Mouse (Mus musculus) myocyte (in vitro differentiated cells): ENCODE results near the gene Srms. TPM values are rescaled to one million over a fixed set of nuclear protein-coding genes. Genes with fewer than 3 reads are reported as not detected.

ENCODE experiments used
- H3K27me3 ChIP-seq: one replicate; pipeline ENCODE4 v1.6.1; 2011; ENCODE audit not compliant: control insufficient read depth, insufficient read depth, insufficient read length
- H3K36me3 ChIP-seq: one replicate; pipeline ENCODE4 v1.6.1; 2011; ENCODE audit not compliant: control insufficient read depth, insufficient read depth
- H3K4me2 ChIP-seq: one replicate; pipeline ENCODE4 v1.6.1; 2011; ENCODE audit warnings: low read depth, control low read depth
- H3K4me3 ChIP-seq: one replicate; pipeline ENCODE4 v1.5.1; 2011; ENCODE audit warnings: mild to moderate bottlenecking, control low read depth, moderate library complexity
- H3K79me2 ChIP-seq: one replicate; pipeline ENCODE4 v1.6.1; 2011; ENCODE audit not compliant: control insufficient read depth, insufficient read depth
- H3ac ChIP-seq: one replicate; pipeline ENCODE4 v1.6.1; 2011; ENCODE audit not compliant: control insufficient read depth, insufficient read length
- CEBPB ChIP-seq: IDR thresholded peaks from 2 replicates; pipeline ENCODE4 v1.6.1; 2011; ENCODE audit warnings: mild to moderate bottlenecking, moderate library complexity; ENCODE audit not compliant: poor library complexity, insufficient read depth, severe bottlenecking
- E2F4 ChIP-seq: IDR thresholded peaks from one replicate; pipeline ENCODE4 v1.6.1; 2011; ENCODE audit warnings: mild to moderate bottlenecking, control low read depth, moderate library complexity; ENCODE audit not compliant: insufficient read depth
- MAX ChIP-seq: IDR thresholded peaks from one replicate; pipeline ENCODE4 v1.6.1; 2011; ENCODE audit warnings: low read depth, mild to moderate bottlenecking, control low read depth
- MYOD1 ChIP-seq, 3 experiments: IDR thresholded peaks; one replicate each; pipeline ENCODE4 v1.6.1; 2011; ENCODE audit warnings: control low read depth in 2 of 3, low read depth in 2 of 3, mild to moderate bottlenecking in 2 of 3, moderate library complexity in 1 of 3; ENCODE audit not compliant: insufficient read length in 2 of 3, control insufficient read depth in 1 of 3
- MYOG ChIP-seq, 3 experiments: IDR thresholded peaks; one replicate each; pipeline ENCODE4 v1.6.1; 2011; ENCODE audit warnings: control low read depth in 2 of 3, low read depth in 2 of 3, mild to moderate bottlenecking in 2 of 3; ENCODE audit not compliant: insufficient read length in 2 of 3, control insufficient read depth in 1 of 3, insufficient read depth in 1 of 3
- POLR2A ChIP-seq: IDR thresholded peaks from one replicate; pipeline ENCODE4 v1.6.1; 2011; ENCODE audit warnings: low read depth, mild to moderate bottlenecking, control low read depth, moderate library complexity; ENCODE audit not compliant: insufficient read length
- POLR2AphosphoS2 ChIP-seq: IDR thresholded peaks from one replicate; pipeline ENCODE4 v1.6.1; 2011; ENCODE audit warnings: low read depth, control low read depth; ENCODE audit not compliant: insufficient read length
- REST ChIP-seq: IDR thresholded peaks from one replicate; pipeline ENCODE4 v1.6.1; 2011; ENCODE audit warnings: mild to moderate bottlenecking, control low read depth, moderate library complexity; ENCODE audit not compliant: insufficient read depth, insufficient read length
- SRF ChIP-seq: IDR thresholded peaks from one replicate; pipeline ENCODE4 v1.6.1; 2011; ENCODE audit warnings: low read depth; ENCODE audit not compliant: control insufficient read depth, insufficient read length
- TCF12 ChIP-seq: IDR thresholded peaks from one replicate; pipeline ENCODE4 v1.6.1; 2011; ENCODE audit warnings: mild to moderate bottlenecking, control low read depth; ENCODE audit not compliant: poor library complexity, insufficient read depth, severe bottlenecking
- TCF3 ChIP-seq: IDR thresholded peaks from one replicate; pipeline ENCODE4 v1.6.1; 2011; ENCODE audit warnings: low read depth, control low read depth; ENCODE audit not compliant: insufficient read length
- USF1 ChIP-seq: IDR thresholded peaks from one replicate; pipeline ENCODE4 v1.6.1; 2011; ENCODE audit warnings: low read depth, mild to moderate bottlenecking, control low read depth, moderate library complexity
- polyA plus RNA-seq: library from polyadenylated mRNA; unstranded; fragments of >200 nt; fragmentation: generic; extraction: Trizol; gene quantifications from one replicate; pipeline ENCODE4 v1.2.1, GENCODE M21; 2012; ENCODE audit warnings: missing spikeins

Srms gene
- polyA plus RNA-seq, 1 experiment = not detected

DNA sequence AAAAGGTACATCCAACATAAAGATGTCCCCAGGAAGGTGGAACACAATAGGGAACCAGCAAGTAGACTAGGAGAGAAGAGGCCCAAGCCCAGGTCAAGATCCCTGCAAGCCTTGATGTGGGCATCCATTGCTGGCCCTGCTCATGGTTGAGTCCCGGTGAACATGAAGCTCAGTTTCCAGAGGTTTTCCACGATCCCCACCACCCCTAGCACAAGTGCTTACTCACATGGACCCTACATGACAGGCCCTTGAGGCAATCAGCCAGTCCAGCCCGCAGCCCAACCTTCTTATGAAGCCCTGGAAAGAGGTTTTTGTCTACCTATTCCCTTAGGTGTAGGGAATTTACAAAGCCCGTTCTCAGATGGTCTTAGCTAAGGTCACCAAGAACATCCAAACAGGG lies 55.8 kb downstream of the Srms start:
- H3K79me2 ChIP-seq = no peaks in the 10 kb centered on the region
- H3K36me3 ChIP-seq = no peaks in the 10 kb centered on the region
- no peak overlapping the region for H3K4me2 ChIP-seq
- no peak overlapping the region for H3K4me3 ChIP-seq
- TF ChIP-seq SRF (no peak), E2F4 (no peak), POLR2A (no peak)
- no peak overlapping the region for H3ac ChIP-seq
- peaks cover 47% of the 10 kb centered on the region for H3K27me3 ChIP-seq

DNA sequence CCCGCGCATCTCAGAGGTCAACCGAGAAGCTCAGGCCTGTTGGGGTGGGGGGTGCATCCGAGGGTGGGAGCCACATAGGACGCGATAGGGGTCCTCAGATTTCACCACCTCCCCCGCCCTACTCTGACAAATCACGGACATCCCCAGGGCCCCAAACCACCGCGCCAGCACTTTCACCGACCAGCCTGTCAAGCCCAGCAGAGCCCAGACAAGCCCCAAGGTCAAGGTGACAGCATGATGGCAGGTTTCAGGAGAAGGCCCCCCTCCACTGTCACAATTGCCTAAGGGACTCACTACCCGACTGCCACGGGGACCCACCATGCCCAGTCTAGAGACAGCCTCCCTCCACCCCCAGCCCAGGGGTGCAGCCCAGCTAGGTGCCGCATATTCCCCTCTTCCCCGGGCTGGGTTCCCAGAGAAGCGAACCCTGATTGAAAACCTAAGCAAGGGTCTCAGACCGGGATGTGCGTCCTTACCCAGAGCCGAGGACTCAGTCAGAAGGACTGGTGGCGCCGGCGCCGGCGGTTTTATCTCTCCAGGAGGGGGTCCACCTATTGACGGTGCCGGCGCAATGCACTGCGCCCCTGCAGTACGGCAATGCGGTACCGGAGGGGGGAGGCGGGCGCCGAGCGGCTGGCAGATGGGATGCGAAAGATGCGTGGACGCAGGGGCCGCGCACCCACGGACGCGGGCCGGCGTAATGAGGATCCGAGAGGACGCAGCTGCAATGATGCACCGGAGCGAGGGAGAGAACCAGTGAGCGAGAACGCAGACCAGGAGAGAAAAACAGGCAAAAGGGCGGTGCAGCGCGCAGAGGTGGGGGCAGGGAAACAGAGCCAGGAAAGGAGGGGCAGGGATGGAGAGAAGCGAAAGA lies 56.5 kb downstream of the Srms start, which contains the start of gene Eef1a2:
Eef1a2 (minus strand) TSS at position 767 of the 874 bp plus-strand sequence.
- H3K79me2 ChIP-seq = no peaks in the 10 kb centered on the region
- peaks cover 43% of the 10 kb centered on the region for H3K27me3 ChIP-seq
- TF ChIP-seq REST (no peak), MAX (no peak), E2F4 (no peak), TCF12 (no peak), MYOD1 (IDR thresholded peaks at IDR 0.05; ENCODE audit: control insufficient read depth in 1 of 3, insufficient read length in 2 of 3, low read depth in 2 of 3) (no peak), SRF (no peak)

DNA sequence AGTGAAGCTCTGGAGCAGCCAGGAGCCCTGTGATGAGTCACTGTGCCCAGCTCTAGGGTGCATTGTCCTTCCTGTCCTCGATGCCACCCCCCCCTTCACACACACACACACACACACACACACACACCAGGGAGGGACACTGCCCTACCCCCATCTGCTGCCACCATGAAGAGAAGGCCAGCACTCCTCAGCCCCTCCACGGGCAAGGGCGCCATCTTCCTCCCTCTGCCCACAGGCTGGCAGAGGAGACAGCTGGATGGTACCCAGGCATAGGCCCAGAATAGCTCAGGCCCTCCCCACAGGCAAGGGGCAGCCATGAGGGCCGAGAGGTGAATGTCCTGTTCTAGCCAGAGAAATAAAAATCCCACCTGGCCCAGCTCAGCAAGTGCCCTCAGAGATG lies 57.2 kb downstream of the Srms start:
- Histone ChIP-seq H3K79me2 (no peaks in the 10 kb centered on the region), H3K4me2 (no peak overlapping the region), H3ac (no peak overlapping the region), H3K36me3 (no peaks in the 10 kb centered on the region), H3K27me3 (peaks cover 43% of the 10 kb centered on the region), H3K4me3 (no peak overlapping the region)
- TF ChIP-seq TCF3 (no peak), TCF12 (no peak), POLR2AphosphoS2 (no peak), MAX (no peak), E2F4 (no peak), REST (no peak), POLR2A (no peak), CEBPB (no peak), MYOG (IDR thresholded peaks at IDR 0.05; ENCODE audit: control insufficient read depth in 1 of 3, insufficient read depth in 1 of 3, insufficient read length in 2 of 3, low read depth in 2 of 3) (no peak), SRF (no peak), USF1 (no peak), MYOD1 (IDR thresholded peaks at IDR 0.05; ENCODE audit: control insufficient read depth in 1 of 3, insufficient read length in 2 of 3, low read depth in 2 of 3) (no peak)

More for the DNA sequence above, 56.5 kb downstream of the Srms start, which contains the start of gene Eef1a2:
- no peak within 1 kb of the TSS for H3ac ChIP-seq
- H3K4me2 ChIP-seq = no peak within 1 kb of the TSS
- no peak within 1 kb of the TSS for H3K4me3 ChIP-seq
- H3K36me3 ChIP-seq = no peaks in the 10 kb centered on the region

Other genes starting within 250 kb of the Srms start
- gene Arfgap1, start 246.0 kb downstream of the Srms start, polyA plus RNA-seq = 55.4 TPM
- 0.24 TPM for gene Col20a1, start 226.7 kb downstream of the Srms start, polyA plus RNA-seq
- not detected for gene Chrna4, start 169.6 kb downstream of the Srms start, polyA plus RNA-seq
- not detected for gene Kcnq2, start 77.9 kb downstream of the Srms start, polyA plus RNA-seq
- 0.60 TPM for gene Eef1a2, start 56.2 kb downstream of the Srms start, polyA plus RNA-seq
- 43.4 TPM for gene Ppdpf, start 25.9 kb downstream of the Srms start, polyA plus RNA-seq
- 0.01 TPM for gene Ptk6, start 10.4 kb downstream of the Srms start, polyA plus RNA-seq
- gene Fndc11, start 6.8 kb upstream of the Srms start, polyA plus RNA-seq = not detected
- gene Helz2, start 28.8 kb upstream of the Srms start, polyA plus RNA-seq = 4.6 TPM
- gene Gmeb2, start 74.8 kb upstream of the Srms start, polyA plus RNA-seq = 11.0 TPM
- gene Stmn3, start 101.3 kb upstream of the Srms start, polyA plus RNA-seq = 0.07 TPM
- 23.6 TPM for gene Rtel1, start 106.6 kb upstream of the Srms start, polyA plus RNA-seq
- 21.7 TPM for gene Zgpat, start 151.7 kb upstream of the Srms start, polyA plus RNA-seq
- gene Arfrp1, start 152.2 kb upstream of the Srms start, polyA plus RNA-seq = 48.8 TPM
- 8.2 TPM for gene Lime1, start 166.9 kb upstream of the Srms start, polyA plus RNA-seq
- 1.3 TPM for gene Zbtb46, start 246.2 kb upstream of the Srms start, polyA plus RNA-seq